Mouse (Mus musculus): Measurements from ENCODE around the gene Dlk1.
"Not testable (repeated sequence)": the region's sequence is repeated elsewhere in the genome, so short reads cannot be mapped to it uniquely, and the experiment has no call there.

Gene Dlk1

GRCm38 (mm10) chr12:109474187-109474606, 21.6 kb downstream of the Dlk1 start:
- no peak for DNase-seq (ENCODE audit: low read depth)

GRCm38 (mm10) chr12:109475501-109475900, 22.9 kb downstream of the Dlk1 start:
- DNase-seq (ENCODE audit: low read depth) = no peak

DNA sequence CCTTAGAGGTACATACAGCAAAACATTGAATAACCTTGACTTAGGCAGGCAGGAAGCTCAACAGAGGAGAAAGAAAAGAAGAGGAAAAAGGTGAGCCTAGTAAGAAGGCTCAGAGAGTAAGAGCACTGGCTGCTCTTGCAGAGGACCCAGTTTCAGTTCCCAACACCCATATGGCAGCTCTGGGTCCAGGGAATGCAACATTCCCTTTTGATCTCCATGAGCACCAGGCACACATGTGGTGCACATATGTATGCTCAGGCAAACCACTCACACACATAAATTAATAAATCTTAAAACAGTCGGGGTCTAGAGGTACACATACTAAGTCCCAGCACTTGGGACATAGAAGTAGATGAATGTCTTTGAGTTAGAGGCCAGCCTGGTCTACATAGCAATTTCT, 33.9 kb downstream of the Dlk1 start:
- DNase-seq (ENCODE audit: low read depth) = not testable (repeated sequence)

DNA sequence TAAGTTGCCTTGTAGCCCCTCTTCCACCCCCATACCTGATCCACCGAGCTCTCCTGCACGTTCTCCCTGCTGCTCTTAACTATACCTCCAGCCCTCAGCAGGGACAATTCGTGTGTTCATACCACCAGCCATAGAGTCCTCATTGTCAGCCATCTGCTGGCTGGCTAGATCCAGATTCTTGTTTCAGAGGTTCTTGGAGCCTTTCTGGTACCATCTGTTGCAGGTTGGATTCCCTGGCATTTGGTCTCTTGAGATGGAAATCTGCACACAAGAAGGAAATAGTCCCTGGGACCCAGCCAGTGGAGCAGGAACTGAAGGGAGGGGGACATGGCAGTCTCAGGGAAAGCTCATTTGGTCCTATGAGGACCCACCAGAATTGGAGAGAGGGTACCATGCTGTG, 39.1 kb downstream of the Dlk1 start:
- DNase-seq (ENCODE audit: low read depth) = no peak

DNA sequence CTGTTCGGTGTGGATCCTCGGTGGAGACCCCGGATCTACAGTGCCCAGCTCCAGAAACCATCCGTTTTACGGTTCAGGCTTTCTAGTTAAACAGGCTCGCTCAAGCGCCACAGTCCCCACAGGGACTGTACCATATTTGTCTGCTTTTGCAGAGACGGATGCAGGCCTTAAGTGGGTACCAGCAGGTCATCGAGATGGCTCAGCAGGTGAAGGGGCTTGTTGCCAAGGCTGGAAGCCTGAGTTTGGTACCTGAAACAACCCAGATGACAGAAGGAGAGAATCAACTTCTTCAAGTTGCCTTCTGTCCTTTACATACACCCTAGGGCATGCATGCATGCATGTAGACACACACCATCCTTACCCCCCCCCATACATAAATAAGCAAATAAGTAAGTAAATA, 40.8 kb downstream of the Dlk1 start:
- DNase-seq (ENCODE audit: low read depth) = no peak

DNA sequence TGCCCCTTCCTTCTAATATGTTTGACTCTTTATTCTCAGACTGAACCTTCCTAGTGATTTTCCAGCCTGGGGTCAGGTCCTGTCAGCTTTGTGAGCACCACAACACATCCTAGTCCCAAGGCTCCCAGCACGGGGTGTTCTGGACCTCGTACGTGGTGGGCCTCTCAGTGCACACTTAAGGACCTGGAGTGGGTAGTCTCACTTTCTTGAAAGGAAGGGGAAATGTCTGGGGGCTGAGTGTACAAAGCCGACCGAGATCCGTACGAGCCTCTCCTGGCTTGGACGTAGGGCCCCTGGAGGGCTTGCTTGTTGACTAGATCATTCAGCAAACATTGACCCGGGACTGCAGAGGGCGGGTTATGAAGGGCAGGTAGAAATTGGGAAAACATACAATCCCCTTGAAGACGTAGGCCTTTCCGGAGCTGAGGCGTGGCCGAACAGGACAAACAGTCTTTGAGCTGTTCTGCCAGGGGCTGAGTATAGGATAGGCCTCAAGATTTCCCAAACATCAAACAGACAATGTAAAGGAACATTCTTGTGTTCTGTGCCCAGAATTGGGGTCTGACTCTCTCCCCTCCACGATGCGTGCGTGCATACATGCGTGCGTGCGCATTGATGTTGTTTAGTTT, 42.5 kb downstream of the Dlk1 start:
- no peak for DNase-seq (ENCODE audit: low read depth)

DNA sequence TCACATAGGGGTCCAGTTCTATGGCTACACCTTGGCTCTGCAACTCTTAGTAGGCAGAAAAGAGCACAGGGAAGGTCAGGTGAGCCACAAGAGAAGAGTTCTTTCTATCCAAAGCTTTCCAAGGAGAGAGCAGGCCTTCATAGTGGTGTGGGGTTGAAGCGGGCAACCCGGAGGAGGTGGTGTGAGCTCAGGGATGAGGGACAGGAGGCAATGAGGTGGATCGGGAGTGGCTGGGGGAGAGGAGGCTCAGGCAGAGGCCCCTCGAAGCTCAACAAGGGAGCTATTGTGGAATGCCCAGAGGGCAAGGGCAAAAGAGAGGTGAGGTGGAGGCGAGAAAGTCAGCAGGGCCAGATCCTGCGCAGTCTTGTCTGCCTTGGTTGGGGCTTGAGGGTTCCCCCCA, 43.8 kb downstream of the Dlk1 start:
- DNase-seq (ENCODE audit: low read depth) = no peak

DNA sequence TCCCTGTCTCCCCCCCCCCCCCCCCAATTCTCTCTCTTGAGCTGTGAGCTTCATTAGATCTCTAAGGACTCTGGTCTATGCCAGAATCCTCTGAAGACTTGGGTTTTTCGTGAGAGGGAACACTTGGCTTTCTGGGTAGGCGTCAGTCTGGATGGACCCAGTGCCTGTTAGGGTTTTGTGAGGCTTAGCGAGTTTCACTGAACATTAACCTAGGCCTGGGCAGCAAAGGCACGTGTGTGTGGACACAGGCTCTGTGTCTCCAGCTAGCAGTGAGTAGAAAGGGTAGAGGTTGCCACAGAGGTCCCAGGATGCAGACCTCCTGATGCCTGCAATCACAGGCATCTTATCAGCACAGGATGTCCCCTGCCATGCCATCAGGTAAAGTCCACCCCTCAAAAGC, 48.4 kb downstream of the Dlk1 start:
- no peak for DNase-seq (ENCODE audit: low read depth)

- DNase-seq (ENCODE audit: low read depth) = no peak
Observed at GRCm38 (mm10) chr12:109502360-109503040, 49.9 kb downstream of the Dlk1 start.

GRCm38 (mm10) chr12:109507693-109508092, 55.1 kb downstream of the Dlk1 start:
- no peak for DNase-seq (ENCODE audit: low read depth)

GRCm38 (mm10) chr12:109508495-109509454, 56.2 kb downstream of the Dlk1 start:
- no peak for DNase-seq (ENCODE audit: low read depth)

DNA sequence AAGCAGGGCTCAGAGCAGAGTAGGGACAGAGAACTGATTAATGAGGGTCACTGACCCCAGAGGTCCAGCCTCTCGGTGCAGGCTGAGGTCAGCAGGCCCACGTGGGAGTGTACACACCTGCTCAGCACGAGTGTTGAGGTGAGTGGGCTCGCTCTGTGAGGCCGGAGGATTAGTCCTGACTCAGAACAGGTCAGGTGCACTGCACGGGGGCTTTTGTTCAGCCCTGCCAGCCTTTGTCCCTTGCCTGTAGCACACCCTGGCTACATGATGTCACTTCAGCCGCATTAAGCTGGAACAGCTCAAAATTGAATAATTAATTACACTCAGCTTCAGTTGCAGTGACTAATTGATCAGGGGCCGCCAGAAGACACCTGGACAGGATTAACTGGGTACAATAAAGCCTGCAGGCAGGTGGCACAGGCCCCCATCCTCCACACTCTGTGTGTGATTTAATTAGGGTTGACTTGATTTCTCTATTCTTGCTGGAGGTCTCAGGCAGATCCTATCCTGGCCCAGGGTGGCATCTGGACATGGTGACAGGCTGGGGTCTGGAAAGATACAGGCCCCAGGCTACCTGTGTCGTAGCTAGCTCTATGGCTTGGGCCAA, 57.0 kb downstream of the Dlk1 start:
- DNase-seq (ENCODE audit: low read depth) = no peak

DNA sequence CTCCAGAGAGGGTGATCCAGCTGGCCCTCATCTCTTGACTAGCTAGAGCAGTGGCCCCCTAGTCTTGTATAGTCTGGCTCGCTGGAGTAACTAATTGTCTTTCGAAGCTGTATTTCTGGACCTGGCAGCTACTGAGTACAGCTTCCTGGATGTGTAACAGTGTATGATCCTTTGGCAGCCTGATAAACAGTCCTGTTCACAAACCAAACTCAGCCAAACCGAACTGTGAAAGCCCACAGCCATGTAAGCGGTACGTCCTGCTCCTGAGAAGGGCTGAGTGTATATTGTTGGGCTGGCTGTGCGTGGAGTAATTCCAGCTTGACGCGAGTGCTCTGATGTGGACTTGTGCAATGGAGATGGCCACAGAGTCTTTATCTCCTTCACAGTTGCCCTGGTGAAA, 57.6 kb downstream of the Dlk1 start:
- DNase-seq (ENCODE audit: low read depth) = no peak

DNA sequence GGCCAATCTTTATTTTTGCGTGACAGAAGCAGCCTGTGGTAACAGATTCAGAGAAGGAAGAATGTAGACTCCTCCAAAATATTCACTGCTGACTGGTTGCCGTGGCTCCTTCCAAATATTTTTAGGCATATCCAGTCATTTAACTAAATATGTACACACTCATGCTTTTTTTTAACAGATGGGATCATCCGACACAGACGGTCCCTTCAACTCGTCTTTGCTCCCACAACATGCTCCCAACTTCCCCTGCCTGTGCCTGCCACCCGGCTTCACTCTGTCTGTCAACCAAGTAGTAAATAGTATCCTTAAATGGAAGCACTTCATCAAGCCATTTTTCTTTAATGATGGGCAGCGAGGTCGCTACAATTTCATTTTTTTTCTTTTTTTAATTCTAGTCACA, 58.8 kb downstream of the Dlk1 start:
- no peak for DNase-seq (ENCODE audit: low read depth)

- no peak for DNase-seq (ENCODE audit: low read depth)
Observed at GRCm38 (mm10) chr12:109512151-109512907, 59.7 kb downstream of the Dlk1 start.

Measured in c-Kit-positive CD71-positive TER-119-negative erythroid progenitor cells, embryonic 14.5 days (primary cell).